Mouse (Mus musculus): ENCODE results near the gene Xrcc4. TPM values are rescaled to one million over a fixed set of nuclear protein-coding genes. Genes with fewer than 3 reads are reported as not detected.
"Not testable (repeated sequence)": the region's sequence is repeated elsewhere in the genome, so short reads cannot be mapped to it uniquely, and the experiment has no call there.

The Xrcc4 gene
- polyA plus RNA-seq, 1 experiment from 2014 or later, result 14.3 TPM

DNA sequence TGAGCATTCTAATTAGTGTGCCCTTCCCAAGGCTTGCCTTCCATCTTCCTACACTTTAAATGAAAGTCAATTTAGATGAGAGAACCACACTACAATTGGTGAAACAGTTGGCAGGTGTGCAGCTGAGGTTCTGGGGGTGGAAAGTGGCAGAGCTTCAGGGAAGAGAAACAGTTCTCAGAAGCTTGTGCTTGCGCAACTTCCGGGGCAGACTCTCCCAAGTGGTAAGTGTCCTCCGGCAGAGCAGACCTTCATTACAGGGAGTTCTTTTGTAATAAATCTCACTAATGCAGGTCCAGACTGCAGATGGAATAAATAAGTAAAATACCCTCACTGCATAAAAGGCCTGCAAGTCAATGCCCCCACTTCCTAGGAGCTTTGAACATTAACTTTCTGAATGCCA is 323.4 kb downstream of the Xrcc4 start:
- no peak for ATAC-seq (ENCODE audit: low read depth)
- Histone ChIP-seq H3K27ac (ENCODE audit: low read length) (no peak overlapping the region), H3K4me1 (replicated peaks; ENCODE audit: control insufficient read depth, insufficient read depth, low read length) (no peaks in the 10 kb centered on the region), H3K9me3 (ENCODE audit: control insufficient read depth, low read length) (no peaks in the 10 kb centered on the region), H3K4me3 (ENCODE audit: low read length) (no peak overlapping the region), H3K9ac (ENCODE audit: low read length) (no peak overlapping the region), H3K36me3 (ENCODE audit: control insufficient read depth, insufficient read depth, low read length) (no peaks in the 10 kb centered on the region), H3K4me2 (ENCODE audit: low read depth, low read length) (no peak overlapping the region), H3K27me3 (ENCODE audit: control insufficient read depth, insufficient read depth, low read depth, low read length) (no peaks in the 10 kb centered on the region)
- WGBS, result 83% methylated on average over 3 of the region's 3 CpGs

- no peak overlapping the region for H3K9ac ChIP-seq (ENCODE audit: low read length)
- H3K9me3 ChIP-seq (ENCODE audit: control insufficient read depth, low read length), result no peaks in the 10 kb centered on the region
- no peak for ATAC-seq (ENCODE audit: low read depth)
- WGBS, result 66% methylated on average over 3 of the region's 3 CpGs
- no peaks in the 10 kb centered on the region for H3K27me3 ChIP-seq (ENCODE audit: control insufficient read depth, insufficient read depth, low read depth, low read length)
- no peaks in the 10 kb centered on the region for H3K36me3 ChIP-seq (ENCODE audit: control insufficient read depth, insufficient read depth, low read length)
- H3K4me2 ChIP-seq (ENCODE audit: low read depth, low read length), result no peak overlapping the region
- H3K4me1 ChIP-seq (replicated peaks; ENCODE audit: control insufficient read depth, insufficient read depth, low read length), result no peaks in the 10 kb centered on the region
- no peak overlapping the region for H3K27ac ChIP-seq (ENCODE audit: low read length)
- H3K4me3 ChIP-seq (ENCODE audit: low read length), result no peak overlapping the region
Measured at GRCm38 (mm10) chr13:89762339-89762738, 327.1 kb downstream of the Xrcc4 start.

GRCm38 (mm10) chr13:89756347-89756746 is 333.1 kb downstream of the Xrcc4 start:
- Histone ChIP-seq H3K4me2 (ENCODE audit: low read depth, low read length) (no peak overlapping the region), H3K4me1 (replicated peaks; ENCODE audit: control insufficient read depth, insufficient read depth, low read length) (no peaks in the 10 kb centered on the region), H3K9ac (ENCODE audit: low read length) (no peak overlapping the region), H3K36me3 (ENCODE audit: control insufficient read depth, insufficient read depth, low read length) (no peaks in the 10 kb centered on the region), H3K27me3 (ENCODE audit: control insufficient read depth, insufficient read depth, low read depth, low read length) (no peaks in the 10 kb centered on the region), H3K27ac (ENCODE audit: low read length) (no peak overlapping the region), H3K4me3 (ENCODE audit: low read length) (no peak overlapping the region), H3K9me3 (ENCODE audit: control insufficient read depth, low read length) (no peaks in the 10 kb centered on the region)
- ATAC-seq (ENCODE audit: low read depth), result no peak

DNA sequence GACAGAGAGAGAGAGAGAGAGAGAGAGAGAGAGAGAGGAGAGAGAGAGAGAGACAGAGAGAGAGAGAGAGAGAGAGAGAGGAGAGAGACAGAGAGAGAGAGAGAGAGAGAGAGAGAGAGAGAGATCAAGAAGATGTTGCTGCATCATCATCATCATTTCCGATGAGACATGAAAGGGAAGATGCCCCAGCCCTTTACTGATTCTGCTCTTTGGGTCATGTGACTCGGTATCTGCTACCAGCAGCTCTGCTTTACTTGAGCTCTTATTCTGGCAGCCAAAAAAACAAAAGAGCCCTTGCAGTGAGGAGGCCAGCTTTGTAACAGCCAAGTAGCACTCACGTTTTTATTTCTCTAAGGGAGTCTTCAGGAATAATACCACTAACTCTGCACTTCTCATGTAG is 338.8 kb downstream of the Xrcc4 start:
- ATAC-seq (ENCODE audit: low read depth); H3K27me3 ChIP-seq (ENCODE audit: control insufficient read depth, insufficient read depth, low read depth, low read length); H3K4me1 ChIP-seq (replicated peaks; ENCODE audit: control insufficient read depth, insufficient read depth, low read length); H3K9ac ChIP-seq (ENCODE audit: low read length); H3K4me2 ChIP-seq (ENCODE audit: low read depth, low read length); H3K27ac ChIP-seq (ENCODE audit: low read length); H3K4me3 ChIP-seq (ENCODE audit: low read length); H3K9me3 ChIP-seq (ENCODE audit: control insufficient read depth, low read length); H3K36me3 ChIP-seq (ENCODE audit: control insufficient read depth, insufficient read depth, low read length): not testable (repeated sequence)
- WGBS, result 21% methylated on average over 3 of the region's 3 CpGs

GRCm38 (mm10) chr13:89743201-89743600 is 346.2 kb downstream of the Xrcc4 start:
- peak overlapping the region; percentile 70 for H3K4me3 ChIP-seq (ENCODE audit: low read length)
- ATAC-seq (ENCODE audit: low read depth), result no peak
- WGBS, result 25% methylated on average over 8 of the region's 8 CpGs
- no peaks in the 10 kb centered on the region for H3K9me3 ChIP-seq (ENCODE audit: control insufficient read depth, low read length)
- no peaks in the 10 kb centered on the region for H3K27me3 ChIP-seq (ENCODE audit: control insufficient read depth, insufficient read depth, low read depth, low read length)
- no peak overlapping the region; the same call in 1 of the 2 replicates for H3K27ac ChIP-seq (ENCODE audit: low read length)
- peaks cover 3% of the 10 kb centered on the region for H3K4me1 ChIP-seq (replicated peaks; ENCODE audit: control insufficient read depth, insufficient read depth, low read length)
- H3K9ac ChIP-seq (ENCODE audit: low read length), result peak overlapping the region; percentile 80
- H3K4me2 ChIP-seq (ENCODE audit: low read depth, low read length), result peak overlapping the region; percentile 87
- no peaks in the 10 kb centered on the region for H3K36me3 ChIP-seq (ENCODE audit: control insufficient read depth, insufficient read depth, low read length)

- WGBS, result 5% methylated on average over 15 of the region's 15 CpGs
- peak overlapping the region; percentile 87 for H3K27ac ChIP-seq (ENCODE audit: low read length)
- H3K4me2 ChIP-seq (ENCODE audit: low read depth, low read length), result peak overlapping the region; percentile 87
- no peaks in the 10 kb centered on the region for H3K36me3 ChIP-seq (ENCODE audit: control insufficient read depth, insufficient read depth, low read length)
- H3K4me1 ChIP-seq (replicated peaks; ENCODE audit: control insufficient read depth, insufficient read depth, low read length), result peaks cover 5% of the 10 kb centered on the region
- H3K9me3 ChIP-seq (ENCODE audit: control insufficient read depth, low read length), result no peaks in the 10 kb centered on the region
- peak overlapping the region; percentile 70 for H3K4me3 ChIP-seq (ENCODE audit: low read length)
- peak overlapping the region; percentile 80 for H3K9ac ChIP-seq (ENCODE audit: low read length)
- no peaks in the 10 kb centered on the region for H3K27me3 ChIP-seq (ENCODE audit: control insufficient read depth, insufficient read depth, low read depth, low read length)
- ATAC-seq (ENCODE audit: low read depth), result no peak
Measured at GRCm38 (mm10) chr13:89742686-89743200, 346.7 kb downstream of the Xrcc4 start.

GRCm38 (mm10) chr13:89741766-89742685 is 347.4 kb downstream of the Xrcc4 start, which contains the start of gene Vcan:
Gene Vcan, minus strand, starts transcription at chr13:89742509.
- no peaks in the 10 kb centered on the region for H3K27me3 ChIP-seq (ENCODE audit: control insufficient read depth, insufficient read depth, low read depth, low read length)
- under 1% methylated on average over 40 of the region's 40 CpGs for WGBS

DNA sequence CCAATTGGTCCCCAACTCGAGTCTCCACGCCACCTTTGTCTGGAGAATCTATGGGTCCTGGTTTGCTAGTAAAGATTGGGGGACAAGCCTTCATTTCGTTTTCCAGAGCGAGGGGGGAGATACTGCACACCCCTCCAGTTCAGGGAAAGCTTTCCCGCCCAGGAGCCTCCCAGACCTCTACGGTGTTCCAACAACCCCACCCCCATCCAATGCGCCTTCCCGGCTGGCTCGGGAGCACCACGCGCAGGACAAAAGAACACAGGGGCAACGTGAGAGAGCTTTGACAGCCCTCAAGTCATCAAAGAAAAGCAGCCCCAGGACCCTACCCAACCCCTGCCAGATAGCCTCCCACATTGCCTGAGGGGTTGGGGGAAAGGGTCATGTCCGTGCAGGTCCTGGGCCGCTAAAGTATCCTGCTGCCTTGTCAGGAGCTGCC is 348.3 kb downstream of the Xrcc4 start:
- Histone ChIP-seq H3K9me3 (ENCODE audit: control insufficient read depth, low read length) (no peaks in the 10 kb centered on the region), H3K36me3 (ENCODE audit: control insufficient read depth, insufficient read depth, low read length) (no peaks in the 10 kb centered on the region), H3K27ac (ENCODE audit: low read length) (peak overlapping the region; percentile 87), H3K4me2 (ENCODE audit: low read depth, low read length) (peak overlapping the region; percentile 87), H3K4me3 (ENCODE audit: low read length) (peak overlapping the region; percentile 70), H3K4me1 (replicated peaks; ENCODE audit: control insufficient read depth, insufficient read depth, low read length) (peaks cover 7% of the 10 kb centered on the region), H3K27me3 (ENCODE audit: control insufficient read depth, insufficient read depth, low read depth, low read length) (no peaks in the 10 kb centered on the region), H3K9ac (ENCODE audit: low read length) (peak overlapping the region; percentile 80)
- 0% methylated on average over 14 of the region's 14 CpGs for WGBS
- no peak; the same call in 1 of the 2 replicates for ATAC-seq (ENCODE audit: low read depth)

More at GRCm38 (mm10) chr13:89741766-89742685, 347.4 kb downstream of the Xrcc4 start, which contains the start of gene Vcan:
- peak; percentile 50 for ATAC-seq (ENCODE audit: low read depth)
- Histone ChIP-seq H3K4me1 (replicated peaks; ENCODE audit: control insufficient read depth, insufficient read depth, low read length) (peaks cover 5% of the 10 kb centered on the region), H3K4me2 (ENCODE audit: low read depth, low read length) (peak within 1 kb of the TSS; percentile 87), H3K9me3 (ENCODE audit: control insufficient read depth, low read length) (no peaks in the 10 kb centered on the region), H3K27ac (ENCODE audit: low read length) (peak within 1 kb of the TSS; percentile 87), H3K9ac (ENCODE audit: low read length) (peak within 1 kb of the TSS; percentile 80), H3K36me3 (ENCODE audit: control insufficient read depth, insufficient read depth, low read length) (no peaks in the 10 kb centered on the region), H3K4me3 (ENCODE audit: low read length) (peak within 1 kb of the TSS; percentile 70)

All from lung, embryonic 16.5 days (tissue).